Mouse (Mus musculus) liver, adult 2 months (tissue): ENCODE measurements around the gene Pars2. TPM values are rescaled to one million over a fixed set of nuclear protein-coding genes. Genes with fewer than 3 reads are reported as not detected.

Experiments used
- DNase-seq: peaks from one replicate; pipeline ENCODE4 v3.0.0-alpha.2; 2011; ENCODE audit warnings: low read depth, low spot score; ENCODE audit errors: extremely low read depth
- H3K27ac ChIP-seq: fragments of 200-500 bp; replicated peaks from 2 replicates; pipeline ENCODE4 v1.5.1; 2012; ENCODE audit warnings: low read depth, mild to moderate bottlenecking, control low read depth, inconsistent platforms, low read length; ENCODE audit not compliant: insufficient read depth
- H3K27me3 ChIP-seq: fragments of 200-500 bp; 2 replicates; pipeline ENCODE4 v1.6.1; 2012; ENCODE audit warnings: mild to moderate bottlenecking, moderate library complexity, low read length, inconsistent platforms; ENCODE audit not compliant: control insufficient read depth, insufficient read depth
- H3K36me3 ChIP-seq: fragments of 200-500 bp; 2 replicates; pipeline ENCODE4 v1.6.1; 2012; ENCODE audit warnings: low read length, inconsistent platforms; ENCODE audit not compliant: control insufficient read depth, insufficient read depth
- H3K4me1 ChIP-seq: fragments of 200-500 bp; 2 replicates; pipeline ENCODE4 v1.6.1; 2011; ENCODE audit warnings: low read length; ENCODE audit not compliant: control insufficient read depth, insufficient read depth
- H3K4me3 ChIP-seq: fragments of 200-500 bp; 2 replicates; pipeline ENCODE4 v1.5.1; 2011; ENCODE audit warnings: low read depth, mild to moderate bottlenecking, control low read depth, low read length, moderate library complexity; ENCODE audit not compliant: insufficient read depth
- H3K79me2 ChIP-seq: fragments of 200-500 bp; 2 replicates; pipeline ENCODE4 v1.6.1; 2012; ENCODE audit warnings: inconsistent platforms, mild to moderate bottlenecking, low read length, moderate library complexity; ENCODE audit not compliant: control insufficient read depth, insufficient read depth
- H3K9ac ChIP-seq: fragments of 200-500 bp; 2 replicates; pipeline ENCODE4 v1.6.1; 2012; ENCODE audit warnings: low read depth, mild to moderate bottlenecking, control low read depth, inconsistent platforms, low read length
- CTCF ChIP-seq: fragments of 200-500 bp; IDR thresholded peaks from 2 replicates; pipeline ENCODE4 v1.5.1; 2011; ENCODE audit warnings: low read depth, low read length, control low read depth
- POLR2A ChIP-seq: fragments of 200-500 bp; IDR thresholded peaks from 2 replicates; pipeline ENCODE4 v1.6.1; 2011; ENCODE audit warnings: low read length, control low read depth; ENCODE audit not compliant: insufficient read depth; ENCODE audit errors: extremely low read depth
- WGBS: fragments of 180-500 bp; shearing (Covaris S2); methylation state at CpG from one replicate; pipeline ENCODE4 v1.1.7; 2018; 5-methylcytosine and 5-hydroxymethylcytosine counted together
- polyA plus RNA-seq: library from polyadenylated mRNA; depleted of rRNA; stranded (reverse); fragments of >200 nt; gene quantifications from 2 replicates; pipeline ENCODE4 v1.2.3, GENCODE M21; 2012
- total RNA-seq: library from RNA; depleted of rRNA; stranded (reverse); fragments of >200 nt; gene quantifications from 2 replicates; pipeline ENCODE4 v1.2.3, GENCODE M21; 2014

Pars2 gene
- total and polyA plus RNA-seq, 2 experiments = 2.5 to 4.1 TPM

GRCm38 (mm10) chr4:106614180-106614797 lies 36.6 kb upstream of the Pars2 start:
- 53% methylated on average over 7 of the region's 7 CpGs for WGBS
- no peaks in the 10 kb centered on the region for H3K36me3 ChIP-seq
- H3K4me3 ChIP-seq = no peak overlapping the region
- DNase-seq = peak; percentile 24
- no peaks in the 10 kb centered on the region for H3K79me2 ChIP-seq
- no peaks in the 10 kb centered on the region for H3K4me1 ChIP-seq
- TF ChIP-seq POLR2A = no peak
- peak; percentile 96 for TF ChIP-seq CTCF
- H3K27me3 ChIP-seq = peaks cover 2% of the 10 kb centered on the region; the same call in 1 of the 2 replicates
- H3K27ac ChIP-seq = no peak overlapping the region
- no peak overlapping the region for H3K9ac ChIP-seq

- Histone ChIP-seq H3K4me3 (no peak overlapping the region), H3K79me2 (no peaks in the 10 kb centered on the region), H3K9ac (no peak overlapping the region), H3K4me1 (no peaks in the 10 kb centered on the region), H3K27me3 (peaks cover 2% of the 10 kb centered on the region; the same call in 1 of the 2 replicates), H3K36me3 (no peaks in the 10 kb centered on the region), H3K27ac (no peak overlapping the region)
- 82% methylated on average over 9 of the region's 9 CpGs for WGBS
- TF ChIP-seq POLR2A (no peak), CTCF (no peak)
- no peak for DNase-seq
These were observed 36.0 kb upstream of the Pars2 start for GRCm38 (mm10) chr4:106614881-106615280.

GRCm38 (mm10) chr4:106615637-106616036 lies 35.2 kb upstream of the Pars2 start:
- H3K4me1 ChIP-seq = no peaks in the 10 kb centered on the region
- peaks cover 2% of the 10 kb centered on the region; the same call in 1 of the 2 replicates for H3K27me3 ChIP-seq
- no peak overlapping the region for H3K4me3 ChIP-seq
- no peaks in the 10 kb centered on the region for H3K36me3 ChIP-seq
- no peak overlapping the region for H3K9ac ChIP-seq
- no peaks in the 10 kb centered on the region for H3K79me2 ChIP-seq
- H3K27ac ChIP-seq = no peak overlapping the region
- TF ChIP-seq CTCF (no peak), POLR2A (no peak)
- no peak for DNase-seq
- WGBS = 82% methylated on average over 12 of the region's 12 CpGs

- Histone ChIP-seq H3K79me2 (no peaks in the 10 kb centered on the region), H3K4me1 (0 out of 2 replicates have a peak, but pooled peaks cover 2% of the 10 kb centered on the region), H3K9ac (no peak within 1 kb of the TSS), H3K36me3 (no peaks in the 10 kb centered on the region), H3K27me3 (peaks cover 5% of the 10 kb centered on the region; the same call in 1 of the 2 replicates), H3K4me3 (no peak within 1 kb of the TSS), H3K27ac (no peak within 1 kb of the TSS)
- no peak for DNase-seq
- 6% methylated on average over 19 of the region's 19 CpGs for WGBS
- TF ChIP-seq POLR2A = no peak
- TF ChIP-seq CTCF = no peak
These were observed 33.8 kb upstream of the Pars2 start, which contains the start of gene Lexm for GRCm38 (mm10) chr4:106617056-106617455. Gene Lexm, minus strand, starts transcription at chr4:106617241.

GRCm38 (mm10) chr4:106618898-106619297 lies 32.0 kb upstream of the Pars2 start:
- DNase-seq = no peak
- H3K27ac ChIP-seq = no peak overlapping the region
- no peaks in the 10 kb centered on the region for H3K36me3 ChIP-seq
- H3K4me3 ChIP-seq = no peak overlapping the region
- TF ChIP-seq CTCF (no peak), POLR2A (no peak)
- H3K4me1 ChIP-seq = 0 out of 2 replicates have a peak, but pooled peaks cover 3% of the 10 kb centered on the region
- no peak overlapping the region for H3K9ac ChIP-seq
- peaks cover 12% of the 10 kb centered on the region for H3K27me3 ChIP-seq
- H3K79me2 ChIP-seq = no peaks in the 10 kb centered on the region
- WGBS = 94% methylated on average over 4 of the region's 4 CpGs

- 0 out of 2 replicates have a peak, but pooled peaks cover 3% of the 10 kb centered on the region for H3K4me1 ChIP-seq
- H3K79me2 ChIP-seq = no peaks in the 10 kb centered on the region
- TF ChIP-seq POLR2A (no peak), CTCF (no peak)
- peaks cover 12% of the 10 kb centered on the region for H3K27me3 ChIP-seq
- WGBS = 49% methylated on average over 3 of the region's 3 CpGs
- no peak overlapping the region for H3K9ac ChIP-seq
- H3K36me3 ChIP-seq = no peaks in the 10 kb centered on the region
- no peak overlapping the region for H3K27ac ChIP-seq
- H3K4me3 ChIP-seq = no peak overlapping the region
- no peak for DNase-seq
These were observed 29.4 kb upstream of the Pars2 start for GRCm38 (mm10) chr4:106621428-106621827.
